Mouse (Mus musculus) splenic B cell, adult 2 months (primary cell): ENCODE data around the gene Dcaf4.
A peak's percentile ranks its signal among the peaks of the same experiment; 100 is the strongest.

ENCODE experiments used
- DNase-seq: peaks from one replicate; pipeline ENCODE4 v3.0.0-alpha.2; 2011; ENCODE audit warnings: low read depth, low spot score
- H3K27me3 ChIP-seq: 2 replicates; pipeline ENCODE4 v1.6.1; 2012; ENCODE audit warnings: mild to moderate bottlenecking, low read length, moderate library complexity, mixed read lengths; ENCODE audit not compliant: control insufficient read depth, poor library complexity, insufficient read depth, severe bottlenecking
- H3K36me3 ChIP-seq: 2 replicates; pipeline ENCODE4 v1.6.1; 2012; ENCODE audit warnings: mild to moderate bottlenecking, low read length, moderate library complexity, mixed read lengths; ENCODE audit not compliant: control insufficient read depth, poor library complexity, insufficient read depth, severe bottlenecking

Gene Dcaf4

GRCm38 (mm10) chr12:83488211-83488941, 31.9 kb upstream of the Dcaf4 start:
- DNase-seq: peak; percentile 33
- H3K36me3 ChIP-seq: no peaks in the 10 kb centered on the region
- peaks cover 7% of the 10 kb centered on the region; the same call in 1 of the 2 replicates for H3K27me3 ChIP-seq

DNA sequence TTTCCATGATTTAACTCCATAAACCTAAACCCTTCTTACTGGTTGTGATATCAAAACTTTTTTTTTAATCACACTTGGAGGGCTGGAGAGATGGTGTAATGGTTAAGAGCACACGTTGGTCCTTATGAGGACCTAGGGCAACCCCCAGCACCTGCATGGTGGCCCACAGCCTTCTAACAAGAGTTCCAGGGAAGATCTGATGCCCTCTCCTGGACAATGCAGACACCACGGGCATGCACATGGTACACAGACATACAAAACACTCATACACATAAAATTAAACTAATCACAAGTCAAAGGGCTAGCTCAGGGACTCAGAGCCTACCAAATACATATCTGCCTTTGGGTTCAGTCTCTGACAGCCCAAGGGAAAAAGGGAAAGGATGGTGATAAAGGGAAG, 30.5 kb upstream of the Dcaf4 start:
- peaks cover 7% of the 10 kb centered on the region; the same call in 1 of the 2 replicates for H3K27me3 ChIP-seq
- no peaks in the 10 kb centered on the region for H3K36me3 ChIP-seq
- DNase-seq: no peak

- Histone ChIP-seq H3K27me3 (peaks cover 5% of the 10 kb centered on the region; the same call in 1 of the 2 replicates), H3K36me3 (no peaks in the 10 kb centered on the region)
- peak; percentile 59 for DNase-seq
These were observed 28.7 kb upstream of the Dcaf4 start for GRCm38 (mm10) chr12:83491609-83492008.

DNA sequence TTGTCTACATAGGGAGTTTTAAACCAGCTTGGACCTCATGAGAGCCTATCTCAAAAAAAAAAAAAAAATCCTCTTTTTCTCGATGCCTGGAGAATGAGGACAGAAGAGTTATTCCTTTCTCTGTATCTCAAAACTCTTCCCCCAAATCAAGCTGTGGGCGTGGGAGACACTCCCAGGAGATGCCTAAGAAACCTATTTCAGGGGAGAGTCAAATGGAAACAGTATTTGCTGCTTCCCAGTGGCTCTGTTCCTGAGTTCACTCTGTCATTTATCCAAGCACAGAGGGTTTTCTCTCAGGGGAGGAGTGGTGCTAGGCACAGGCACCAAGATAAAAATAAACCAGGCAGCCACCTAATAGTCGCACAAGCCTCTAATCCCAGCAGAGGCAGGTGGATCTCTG, 27.5 kb upstream of the Dcaf4 start:
- no peaks in the 10 kb centered on the region for H3K27me3 ChIP-seq
- no peaks in the 10 kb centered on the region for H3K36me3 ChIP-seq
- DNase-seq: no peak

- no peaks in the 10 kb centered on the region for H3K27me3 ChIP-seq
- no peaks in the 10 kb centered on the region for H3K36me3 ChIP-seq
- no peak for DNase-seq
These were observed 26.1 kb upstream of the Dcaf4 start for GRCm38 (mm10) chr12:83494196-83494595.

- Histone ChIP-seq H3K27me3 (no peaks in the 10 kb centered on the region), H3K36me3 (no peaks in the 10 kb centered on the region)
- DNase-seq: no peak
These were observed 24.9 kb upstream of the Dcaf4 start for GRCm38 (mm10) chr12:83495248-83495960.

GRCm38 (mm10) chr12:83495961-83496282, 24.3 kb upstream of the Dcaf4 start:
- no peak for DNase-seq
- no peaks in the 10 kb centered on the region for H3K36me3 ChIP-seq

DNA sequence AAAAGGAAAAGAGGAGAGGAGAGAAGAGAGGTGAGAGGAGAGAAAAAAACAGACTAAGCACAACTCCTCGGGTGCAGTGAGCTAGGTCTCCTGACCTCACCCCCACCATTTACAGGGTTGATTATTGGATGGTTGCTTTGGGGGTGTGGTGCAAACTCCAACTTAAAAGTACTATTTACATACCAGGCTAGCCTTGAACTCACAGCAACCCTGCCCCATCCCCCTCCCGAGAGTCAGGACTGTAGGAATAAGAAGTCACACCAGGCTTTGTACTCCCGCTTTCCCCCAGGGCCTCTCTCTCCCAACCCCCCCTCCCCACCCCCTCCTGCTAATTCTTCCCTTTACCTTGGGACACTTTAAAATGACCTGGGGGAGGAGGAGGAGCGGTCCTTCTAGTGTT, 23.9 kb upstream of the Dcaf4 start:
- DNase-seq: no peak
- no peaks in the 10 kb centered on the region for H3K27me3 ChIP-seq
- no peaks in the 10 kb centered on the region for H3K36me3 ChIP-seq

More at GRCm38 (mm10) chr12:83495961-83496282, 24.3 kb upstream of the Dcaf4 start:
- H3K27me3 ChIP-seq: no peaks in the 10 kb centered on the region

DNA sequence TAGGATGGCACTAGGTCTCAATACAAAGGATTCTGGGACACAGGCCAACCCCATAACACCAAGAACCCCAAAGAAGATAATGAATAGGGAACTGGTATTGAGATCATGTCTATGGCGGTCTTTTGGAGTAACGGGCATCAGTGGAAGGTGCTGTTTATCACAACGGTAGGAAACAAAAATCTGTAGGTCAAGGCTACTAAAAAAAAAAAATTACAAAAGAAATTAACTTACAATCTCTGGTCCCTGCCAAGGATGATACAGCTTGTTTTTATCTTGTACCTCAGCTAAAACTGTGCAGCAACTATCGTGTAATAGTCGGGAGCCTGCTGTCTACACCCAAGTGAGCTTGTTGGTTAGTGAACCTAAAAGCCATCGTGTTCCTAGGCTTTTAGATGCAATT, 23.5 kb upstream of the Dcaf4 start:
- no peaks in the 10 kb centered on the region for H3K27me3 ChIP-seq
- DNase-seq: no peak
- H3K36me3 ChIP-seq: no peaks in the 10 kb centered on the region

DNA sequence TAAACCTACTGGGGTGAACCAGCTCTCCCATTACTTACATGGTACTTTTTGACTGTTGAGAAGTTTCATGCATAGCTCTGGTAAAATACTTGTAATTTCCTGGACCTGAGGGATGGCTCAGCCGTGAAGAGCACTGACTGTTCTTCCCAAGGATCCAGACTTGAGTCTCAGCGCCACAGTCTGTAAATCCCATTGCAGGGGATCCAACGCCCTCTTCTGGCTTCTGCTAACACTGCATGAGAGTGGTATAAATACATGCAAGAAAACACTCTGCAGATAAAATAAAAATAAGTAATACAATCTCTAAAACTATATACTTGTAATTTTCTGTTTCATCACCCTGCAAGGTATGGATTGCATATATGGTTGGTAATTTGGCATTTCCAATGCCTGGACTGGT, 22.3 kb upstream of the Dcaf4 start:
- no peaks in the 10 kb centered on the region for H3K27me3 ChIP-seq
- H3K36me3 ChIP-seq: no peaks in the 10 kb centered on the region
- no peak for DNase-seq

- DNase-seq: no peak
- Histone ChIP-seq H3K36me3 (no peaks in the 10 kb centered on the region), H3K27me3 (no peaks in the 10 kb centered on the region)
These were observed 21.0 kb upstream of the Dcaf4 start for GRCm38 (mm10) chr12:83499256-83499655.

DNA sequence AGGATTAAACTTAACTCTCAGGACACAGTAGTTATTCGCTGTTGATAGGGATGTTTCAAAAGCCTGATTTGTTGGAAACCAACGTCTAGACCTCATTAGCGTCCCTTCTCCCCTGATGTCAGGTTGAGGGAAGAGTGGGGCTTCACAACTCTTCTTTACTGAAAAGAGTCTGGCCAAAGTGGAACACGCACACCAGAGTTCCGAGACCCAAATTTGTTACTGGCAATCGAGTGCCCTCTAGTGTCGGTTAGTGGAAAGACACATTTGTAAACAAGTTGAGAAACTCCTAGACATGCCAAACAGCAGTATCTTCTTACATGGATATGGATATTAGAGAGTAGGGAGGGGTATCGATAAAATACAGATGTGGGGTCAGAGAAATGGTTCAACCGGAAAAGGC, 18.1 kb upstream of the Dcaf4 start:
- H3K27me3 ChIP-seq: no peaks in the 10 kb centered on the region
- DNase-seq: peak; percentile 79
- no peaks in the 10 kb centered on the region for H3K36me3 ChIP-seq

- DNase-seq: no peak
- no peaks in the 10 kb centered on the region for H3K27me3 ChIP-seq
- H3K36me3 ChIP-seq: no peaks in the 10 kb centered on the region
These were observed 13.7 kb upstream of the Dcaf4 start for GRCm38 (mm10) chr12:83506543-83506942.

GRCm38 (mm10) chr12:83510586-83510985, 9.7 kb upstream of the Dcaf4 start:
- DNase-seq: no peak
- no peaks in the 10 kb centered on the region for H3K36me3 ChIP-seq
- no peaks in the 10 kb centered on the region for H3K27me3 ChIP-seq

DNA sequence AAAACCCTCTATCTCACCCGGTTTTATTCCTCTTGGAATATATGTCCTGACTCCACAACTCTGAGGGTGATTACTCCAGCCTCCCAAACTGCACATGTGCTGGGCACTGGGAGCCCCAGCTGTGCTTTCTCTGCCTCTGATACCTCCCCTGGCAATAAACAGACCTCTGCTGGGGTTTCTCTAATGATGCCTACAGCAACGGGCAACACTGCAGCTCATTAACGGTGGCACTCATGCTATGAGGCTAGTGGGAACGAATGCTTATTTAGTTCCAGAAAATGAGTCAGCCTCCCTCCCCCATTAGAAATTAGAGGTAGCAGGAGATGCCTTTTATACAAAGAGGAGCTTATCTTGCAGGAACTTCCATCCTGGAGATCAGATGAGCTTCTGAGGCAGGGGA, 7.5 kb upstream of the Dcaf4 start:
- no peaks in the 10 kb centered on the region for H3K36me3 ChIP-seq
- DNase-seq: no peak
- no peaks in the 10 kb centered on the region for H3K27me3 ChIP-seq
